Comparison of ENCODE assay signal across 11 mouse cellular contexts in genomic region chr3:146451375-146451774, GRCm38 (mm10). TPM values are rescaled to one million over a fixed set of nuclear protein-coding genes. Genes with fewer than 3 reads are reported as not detected.
A peak's percentile ranks its signal among the peaks of the same experiment; 100 is the strongest.
DNase-seq lines count a peak whose midpoint lies in the region; ATAC-seq and TF ChIP-seq lines count a peak whose summit lies in the region.
"Had no signal": no experiment of that assay in that cellular context is flagged by ENCODE, and none has a peak within 500 bp of the region (broad histone marks: within the 10 kb centered on the region; RNA-seq: fewer than 3 reads in every experiment).

No protein-coding gene starts in this region.

- no peak overlapping the region for H3K4me3 ChIP-seq in kidney, embryonic 14.5 days (ENCODE audit: low read length)
- peak overlapping the region; percentile 36 to 95; a peak in 3 of 4 replicates for H3K4me3 ChIP-seq in ES-E14 (ENCODE audit: insufficient read depth in 1 of 2, low read depth in 1 of 2, low read length in 2 of 2, poor library complexity in 1 of 2, severe bottlenecking in 1 of 2)
- no peak overlapping the region for H3K4me3 ChIP-seq in liver, embryonic 15.5 days (replicated peaks)
- H3K4me3 ChIP-seq in thymus, adult 2 months (ENCODE audit: control insufficient read depth, insufficient read depth, low read length) = no peak overlapping the region

- WGBS in kidney, embryonic 14.5 days = 86% methylated on average over 5 of the region's 5 CpGs
- WGBS in liver, embryonic 15.5 days (ENCODE audit: insufficient replicate concordance) = 77% methylated on average over 5 of the region's 5 CpGs
- 96% methylated on average over 5 of the region's 5 CpGs for WGBS in thymus, adult 2 months

- TF ChIP-seq POLR2A in thymus, adult 2 months (IDR thresholded peaks at IDR 0.05; ENCODE audit: control insufficient read depth, extremely low read depth, insufficient read depth, low read length, poor library complexity) = no peak

- no peak for TF ChIP-seq CTCF in thymus, adult 2 months (IDR thresholded peaks at IDR 0.05; ENCODE audit: borderline replicate concordance, control insufficient read depth, extremely low read depth, insufficient read depth, low read length, poor library complexity)

- H3K9me3 ChIP-seq in kidney, embryonic 14.5 days (ENCODE audit: control insufficient read depth, low read length) = no peaks in the 10 kb centered on the region
- no peaks in the 10 kb centered on the region for H3K9me3 ChIP-seq in ES-E14 (ENCODE audit: control insufficient read depth, insufficient read depth, low read depth, low read length)
- H3K9me3 ChIP-seq in liver, embryonic 15.5 days (replicated peaks) = no peaks in the 10 kb centered on the region
- H3K9me3 ChIP-seq: neural tube, embryonic 13.5 days had no signal

- no peak for ATAC-seq in kidney, embryonic 14.5 days (ENCODE audit: low FRiP score, low TSS enrichment)
- no peak for ATAC-seq in liver, embryonic 15.5 days (ENCODE audit: insufficient read depth)

- H3K27ac ChIP-seq in kidney, embryonic 14.5 days (ENCODE audit: low read depth, low read length) = no peak overlapping the region
- no peak overlapping the region for H3K27ac ChIP-seq in ES-E14 (ENCODE audit: insufficient read depth, low read depth, low read length, poor library complexity, severe bottlenecking)
- H3K27ac ChIP-seq in liver, embryonic 15.5 days (replicated peaks) = no peak overlapping the region
- H3K27ac ChIP-seq in thymus, adult 2 months (ENCODE audit: control insufficient read depth, insufficient read depth, low read length) = no peak overlapping the region

- peak overlapping the region; percentile 76 for H3K4me2 ChIP-seq in kidney, embryonic 14.5 days (replicated peaks; ENCODE audit: low read depth, low read length)
- H3K4me2 ChIP-seq in liver, embryonic 15.5 days = peak overlapping the region; percentile 90; the same call in 1 of the 2 replicates

- no peak for DNase-seq in kidney, postnatal 4 days
- peak; percentile 82 for DNase-seq in 416B (ENCODE audit: low read depth)
- no peak for DNase-seq in ES-E14 (ENCODE audit: low read depth, low spot score)
- DNase-seq in thymus, adult 2 months = no peak
- DNase-seq in adrenal gland, adult 2 months = no peak
- no peak for DNase-seq in urinary bladder, postnatal 4 days (ENCODE audit: low spot score in 2 of 2)
- DNase-seq: gastrocnemius, adult 2 months; thymus, postnatal 36 days had no signal

- in situ Hi-C loops in ES-E14 (cut with MboI; ENCODE audit: low sequenced_read_pairs in 2 of 2, unreplicated experiment in 2 of 2) = no loop called here

- H3K4me1 ChIP-seq in kidney, embryonic 14.5 days (ENCODE audit: control insufficient read depth, insufficient read depth, low read length) = no peaks in the 10 kb centered on the region
- H3K4me1 ChIP-seq in ES-E14 (ENCODE audit: control insufficient read depth in 2 of 2, insufficient read depth in 2 of 2, low read length in 2 of 2, poor library complexity in 1 of 2) = peaks cover 3 to 5% of the 10 kb centered on the region in 2 experiments; a peak in 2 of 4 replicates
- peaks cover 31% of the 10 kb centered on the region for H3K4me1 ChIP-seq in liver, embryonic 15.5 days (replicated peaks)
- peaks cover 7% of the 10 kb centered on the region for H3K4me1 ChIP-seq in thymus, adult 2 months (replicated peaks; ENCODE audit: control insufficient read depth, insufficient read depth, low read length)

- H3K36me3 ChIP-seq in kidney, embryonic 14.5 days (ENCODE audit: control insufficient read depth, insufficient read depth, low read length) = peaks cover 8% of the 10 kb centered on the region; the same call in 1 of the 2 replicates
- no peaks in the 10 kb centered on the region for H3K36me3 ChIP-seq in ES-E14 (ENCODE audit: control insufficient read depth, insufficient read depth, low read length, poor library complexity, severe bottlenecking)
- peaks cover 9% of the 10 kb centered on the region for H3K36me3 ChIP-seq in liver, embryonic 15.5 days (replicated peaks)
- no peaks in the 10 kb centered on the region for H3K36me3 ChIP-seq in thymus, adult 2 months (ENCODE audit: control insufficient read depth, insufficient read depth, low read length)

- no peak overlapping the region for H3K9ac ChIP-seq in kidney, embryonic 14.5 days (ENCODE audit: low read depth, low read length)
- H3K9ac ChIP-seq in ES-E14 (ENCODE audit: insufficient read depth, low read depth, low read length, poor library complexity, severe bottlenecking) = peak overlapping the region; percentile 26; the same call in 1 of the 2 replicates
- H3K9ac ChIP-seq in liver, embryonic 15.5 days = no peak overlapping the region

- H3K27me3 ChIP-seq in kidney, embryonic 14.5 days (ENCODE audit: control insufficient read depth, insufficient read depth, low read length) = no peaks in the 10 kb centered on the region
- no peaks in the 10 kb centered on the region for H3K27me3 ChIP-seq in liver, embryonic 15.5 days
- H3K27me3 ChIP-seq in thymus, adult 2 months (ENCODE audit: control insufficient read depth, insufficient read depth, low read length) = no peaks in the 10 kb centered on the region
- H3K27me3 ChIP-seq: neural tube, embryonic 13.5 days had no signal

TF ChIP-seq in ES-E14, 5 proteins besides CTCF, POLR2A, EP300 and RAD21:
- TF ChIP-seq ZNF384 (IDR thresholded peaks at IDR 0.05; ENCODE audit: low read depth, low read length) = no peak
- no peak for TF ChIP-seq ZC3H11A (IDR thresholded peaks at IDR 0.05; ENCODE audit: borderline replicate concordance, low read depth, low read length)
- TF ChIP-seq CHD2 (IDR thresholded peaks at IDR 0.05; ENCODE audit: low read depth, low read length) = no peak
- TF ChIP-seq MAFK (IDR thresholded peaks at IDR 0.05; ENCODE audit: insufficient read depth, low read depth, low read length) = no peak
- no peak for TF ChIP-seq HCFC1 (IDR thresholded peaks at IDR 0.05; ENCODE audit: borderline replicate concordance, insufficient read depth, low read length)

RNA-seq across cellular contexts. Expression of gene Ctbs, which starts 1.8 kb away (rescaled TPM):
- polyA plus RNA-seq in kidney, embryonic 14.5 days (2014; fragmentation: Nextera tagmentation; extraction: Ambion mirVana) = 8.9 and 12.9 TPM in 2 replicates
- total RNA-seq in ES-E14 (2012; rRNA removed) = 10.4 and 15.6 TPM in 2 replicates
- polyA plus RNA-seq in liver, embryonic 15.5 days (2015; fragmentation: Nextera tagmentation; extraction: Ambion mirVana) = 5.3 and 5.4 TPM in 2 replicates
- 2.0 and 2.5 TPM in 2 replicates for polyA plus RNA-seq in thymus, adult 2 months (2012; rRNA removed)
- total RNA-seq in adrenal gland, adult 2 months (2021) = 1 to 10 TPM; 9.4 to 9.6 TPM
- polyA plus RNA-seq in adrenal gland, adult 2 months (2012; rRNA removed) = 2.7 and 3.2 TPM in 2 replicates

RNA-seq across cellular contexts. Expression of gene Ssx2ip, which starts 46.9 kb away (rescaled TPM):
- 14.7 and 25.8 TPM in 2 replicates for polyA plus RNA-seq in kidney, embryonic 14.5 days (2014; fragmentation: Nextera tagmentation; extraction: Ambion mirVana)
- total RNA-seq in ES-E14 (2012; rRNA removed) = 18.4 and 29.2 TPM in 2 replicates
- 81.7 and 84.5 TPM in 2 replicates for polyA plus RNA-seq in liver, embryonic 15.5 days (2015; fragmentation: Nextera tagmentation; extraction: Ambion mirVana)
- polyA plus RNA-seq in thymus, adult 2 months (2012; rRNA removed) = 5.4 and 7.2 TPM in 2 replicates
- 10 to 100 TPM in 1 of 2 experiments, 1 to 10 TPM in 1; 5.1 to 10.1 TPM for total RNA-seq in adrenal gland, adult 2 months (2021)
- 1.5 and 1.6 TPM in 2 replicates for polyA plus RNA-seq in adrenal gland, adult 2 months (2012; rRNA removed)

RNA-seq across cellular contexts. Expression of gene Spata1, which starts 48.2 kb away (rescaled TPM):
- polyA plus RNA-seq in kidney, embryonic 14.5 days (2014; fragmentation: Nextera tagmentation; extraction: Ambion mirVana) = 6.0 and 6.8 TPM in 2 replicates
- 2.2 and 3.1 TPM in 2 replicates for total RNA-seq in ES-E14 (2012; rRNA removed)
- polyA plus RNA-seq in liver, embryonic 15.5 days (2015; fragmentation: Nextera tagmentation; extraction: Ambion mirVana) = 0.96 and 1.3 TPM in 2 replicates
- polyA plus RNA-seq in thymus, adult 2 months (2012; rRNA removed) = 1.9 and 2.5 TPM in 2 replicates
- total RNA-seq in adrenal gland, adult 2 months (2021) = 1 to 10 TPM; 3.2 to 4.6 TPM
- polyA plus RNA-seq in adrenal gland, adult 2 months (2012; rRNA removed) = 0.27 and 0.45 TPM in 2 replicates

RNA-seq across cellular contexts. Expression of gene Gng5, which starts 48.2 kb away (rescaled TPM):
- polyA plus RNA-seq in kidney, embryonic 14.5 days (2014; fragmentation: Nextera tagmentation; extraction: Ambion mirVana) = 1,038 and 1,404 TPM in 2 replicates
- 142 and 234 TPM in 2 replicates for total RNA-seq in ES-E14 (2012; rRNA removed)
- 458 and 540 TPM in 2 replicates for polyA plus RNA-seq in liver, embryonic 15.5 days (2015; fragmentation: Nextera tagmentation; extraction: Ambion mirVana)
- polyA plus RNA-seq in thymus, adult 2 months (2012; rRNA removed) = 358 and 374 TPM in 2 replicates
- total RNA-seq in adrenal gland, adult 2 months (2021) = 100 to 1,000 TPM; 277 to 314 TPM
- polyA plus RNA-seq in adrenal gland, adult 2 months (2012; rRNA removed) = 304 and 421 TPM in 2 replicates

Comparison
In these comparisons a context has a peak if more than half of its experiments do, and no peak if none do; other contexts are left out.
1. H3K4me3 ChIP-seq: peak in ES-E14 (2 of 2); none in kidney, embryonic 14.5 days (single experiment), liver, embryonic 15.5 days (single experiment) and thymus, adult 2 months (single experiment).